Mouse (Mus musculus) limb, embryonic 11.5 days (tissue): ENCODE measurements at regions not wholly inside any gene's neighbourhood (a gene's known extent, or its start where the extent isn't known, plus 50 kb on each side); places are given as distances from the start of the nearest gene placed in this dataset.

Experiments
- ATAC-seq: fragments of 200-750 bp; cut with Nextera tagmentation; 2 replicates; pipeline ENCODE4 v1.8.0; 2017; ENCODE audit warnings: low read depth; ENCODE audit not compliant: insufficient number of reproducible peaks, low FRiP score, low TSS enrichment
- DNase-seq: peaks from one replicate; pipeline ENCODE4 v3.0.0-alpha.2; 2015; ENCODE audit warnings: low spot score
- H3K27ac ChIP-seq: fragments of 300-500 bp; sonication (generic); replicated peaks from 2 replicates; pipeline ENCODE4 v1.5.1; 2014; ENCODE audit warnings: low read depth, mild to moderate bottlenecking, low read length
- H3K27me3 ChIP-seq: fragments of 300-500 bp; sonication (generic); 2 replicates; pipeline ENCODE4 v1.6.1; 2014; ENCODE audit warnings: mild to moderate bottlenecking, low read length, mixed read lengths; ENCODE audit not compliant: control insufficient read depth, insufficient read depth
- H3K36me3 ChIP-seq: fragments of 300-500 bp; sonication (generic); 2 replicates; pipeline ENCODE4 v1.6.1; 2014; ENCODE audit warnings: mild to moderate bottlenecking, low read length, moderate library complexity, mixed read lengths; ENCODE audit not compliant: control insufficient read depth, insufficient read depth
- H3K4me1 ChIP-seq: fragments of 300-500 bp; sonication (generic); 2 replicates; pipeline ENCODE4 v1.6.1; 2014; ENCODE audit warnings: low read length, mixed read lengths; ENCODE audit not compliant: control insufficient read depth, insufficient read depth
- H3K4me2 ChIP-seq: fragments of 300-500 bp; sonication (generic); 2 replicates; pipeline ENCODE4 v1.6.1; 2014; ENCODE audit warnings: low read depth, mild to moderate bottlenecking, moderate library complexity; ENCODE audit not compliant: severe bottlenecking
- H3K4me3 ChIP-seq: fragments of 300-500 bp; sonication (generic); 2 replicates; pipeline ENCODE4 v1.5.1; 2014; ENCODE audit warnings: low read depth, low read length
- H3K9ac ChIP-seq: fragments of 300-500 bp; sonication (generic); 2 replicates; pipeline ENCODE4 v1.6.1; 2014; ENCODE audit warnings: mild to moderate bottlenecking, low read length
- H3K9me3 ChIP-seq: fragments of 300-500 bp; sonication (generic); 2 replicates; pipeline ENCODE4 v1.6.1; 2016; ENCODE audit warnings: low read length; ENCODE audit not compliant: control insufficient read depth
- WGBS: fragments of 180-500 bp; shearing (Covaris S2); extraction: QIAGEN DNeasy Blood & Tissue Kit; methylation state at CpG from one replicate; pipeline ENCODE4 v1.1.7; 2014; 5-methylcytosine and 5-hydroxymethylcytosine counted together

GRCm38 (mm10) chr5:119542836-119543235, 127.6 kb upstream of the Tbx3 start:
- Histone ChIP-seq H3K4me2 (no peak overlapping the region), H3K36me3 (no peaks in the 10 kb centered on the region), H3K9ac (no peak overlapping the region), H3K4me3 (no peak overlapping the region), H3K4me1 (0 out of 2 replicates have a peak, but pooled peaks cover 8% of the 10 kb centered on the region), H3K27ac (no peak overlapping the region), H3K9me3 (no peaks in the 10 kb centered on the region), H3K27me3 (no peaks in the 10 kb centered on the region)
- ATAC-seq (no peak), DNase-seq (no peak)
- 84% methylated on average over 11 of the region's 11 CpGs for WGBS

GRCm38 (mm10) chr5:119543716-119544115, 126.8 kb upstream of the Tbx3 start:
- no peak overlapping the region for H3K9ac ChIP-seq
- no peak for ATAC-seq
- H3K9me3 ChIP-seq = no peaks in the 10 kb centered on the region
- H3K4me3 ChIP-seq = no peak overlapping the region
- no peak overlapping the region for H3K4me2 ChIP-seq
- no peak overlapping the region for H3K27ac ChIP-seq
- no peaks in the 10 kb centered on the region for H3K27me3 ChIP-seq
- DNase-seq = no peak
- no peaks in the 10 kb centered on the region for H3K36me3 ChIP-seq
- H3K4me1 ChIP-seq = 0 out of 2 replicates have a peak, but pooled peaks cover 8% of the 10 kb centered on the region
- 93% methylated on average over 6 of the region's 6 CpGs for WGBS

- ATAC-seq (no peak), DNase-seq (no peak)
- no peak overlapping the region for H3K9ac ChIP-seq
- no peaks in the 10 kb centered on the region for H3K36me3 ChIP-seq
- H3K4me1 ChIP-seq = 0 out of 2 replicates have a peak, but pooled peaks cover 8% of the 10 kb centered on the region
- no peak overlapping the region for H3K4me2 ChIP-seq
- no peak overlapping the region for H3K27ac ChIP-seq
- no peak overlapping the region for H3K4me3 ChIP-seq
- no peaks in the 10 kb centered on the region; the same call in 1 of the 2 replicates for H3K27me3 ChIP-seq
- H3K9me3 ChIP-seq = no peaks in the 10 kb centered on the region
- WGBS = 60% methylated on average over 11 of the region's 11 CpGs
Observed at GRCm38 (mm10) chr5:119544681-119545080, 125.8 kb upstream of the Tbx3 start.

- no peaks in the 10 kb centered on the region for H3K9me3 ChIP-seq
- no peaks in the 10 kb centered on the region for H3K36me3 ChIP-seq
- WGBS = 41% methylated on average over 19 of the region's 19 CpGs
- ATAC-seq (no peak), DNase-seq (peak; percentile 70)
- no peak overlapping the region for H3K4me3 ChIP-seq
- H3K4me2 ChIP-seq = peak overlapping the region; percentile 20; the same call in 1 of the 2 replicates
- 0 out of 2 replicates have a peak, but pooled peaks cover 12% of the 10 kb centered on the region for H3K4me1 ChIP-seq
- H3K27ac ChIP-seq = no peak overlapping the region
- no peaks in the 10 kb centered on the region; the same call in 1 of the 2 replicates for H3K27me3 ChIP-seq
- no peak overlapping the region for H3K9ac ChIP-seq
Observed at GRCm38 (mm10) chr5:119547070-119547469, 123.4 kb upstream of the Tbx3 start.

- no peaks in the 10 kb centered on the region for H3K36me3 ChIP-seq
- 54% methylated on average over 6 of the region's 6 CpGs for WGBS
- peaks cover 16% of the 10 kb centered on the region; the same call in 1 of the 2 replicates for H3K4me1 ChIP-seq
- no peak overlapping the region for H3K4me3 ChIP-seq
- no peaks in the 10 kb centered on the region for H3K9me3 ChIP-seq
- no peak overlapping the region; the same call in 1 of the 2 replicates for H3K27ac ChIP-seq
- ATAC-seq (no peak), DNase-seq (no peak)
- H3K27me3 ChIP-seq = no peaks in the 10 kb centered on the region; the same call in 1 of the 2 replicates
- H3K4me2 ChIP-seq = no peak overlapping the region
- no peak overlapping the region for H3K9ac ChIP-seq
Observed at GRCm38 (mm10) chr5:119550916-119551315, 119.6 kb upstream of the Tbx3 start.

GRCm38 (mm10) chr5:119553469-119553868, 117.0 kb upstream of the Tbx3 start:
- H3K27ac ChIP-seq = no peak overlapping the region
- WGBS = 13% methylated on average over 5 of the region's 5 CpGs
- no peaks in the 10 kb centered on the region for H3K36me3 ChIP-seq
- H3K4me2 ChIP-seq = no peak overlapping the region
- H3K4me3 ChIP-seq = no peak overlapping the region
- no peak for DNase-seq
- no peak for ATAC-seq
- no peaks in the 10 kb centered on the region; the same call in 1 of the 2 replicates for H3K27me3 ChIP-seq
- peaks cover 7% of the 10 kb centered on the region; the same call in 1 of the 2 replicates for H3K4me1 ChIP-seq
- no peaks in the 10 kb centered on the region for H3K9me3 ChIP-seq
- no peak overlapping the region for H3K9ac ChIP-seq

- Histone ChIP-seq H3K9me3 (no peaks in the 10 kb centered on the region), H3K36me3 (no peaks in the 10 kb centered on the region), H3K27ac (no peak overlapping the region), H3K9ac (no peak overlapping the region), H3K4me2 (no peak overlapping the region), H3K4me1 (peaks cover 4% of the 10 kb centered on the region; the same call in 1 of the 2 replicates), H3K27me3 (no peaks in the 10 kb centered on the region; the same call in 1 of the 2 replicates), H3K4me3 (no peak overlapping the region)
- 33% methylated on average over 5 of the region's 5 CpGs for WGBS
- DNase-seq (peak; percentile 41), ATAC-seq (no peak)
Observed at GRCm38 (mm10) chr5:119557071-119557470, 113.4 kb upstream of the Tbx3 start.

GRCm38 (mm10) chr5:119559696-119560095, 110.8 kb upstream of the Tbx3 start:
- DNase-seq (no peak), ATAC-seq (no peak)
- Histone ChIP-seq H3K4me2 (no peak overlapping the region), H3K36me3 (no peaks in the 10 kb centered on the region), H3K9me3 (no peaks in the 10 kb centered on the region), H3K4me3 (no peak overlapping the region), H3K4me1 (peaks cover 7% of the 10 kb centered on the region), H3K27me3 (peaks cover 14% of the 10 kb centered on the region), H3K27ac (no peak overlapping the region), H3K9ac (no peak overlapping the region)
- 87% methylated on average over 11 of the region's 11 CpGs for WGBS

GRCm38 (mm10) chr5:119560392-119560791, 110.1 kb upstream of the Tbx3 start:
- Histone ChIP-seq H3K4me1 (peaks cover 7% of the 10 kb centered on the region), H3K27ac (no peak overlapping the region), H3K4me2 (no peak overlapping the region), H3K4me3 (no peak overlapping the region), H3K27me3 (peaks cover 14% of the 10 kb centered on the region), H3K36me3 (no peaks in the 10 kb centered on the region), H3K9me3 (no peaks in the 10 kb centered on the region), H3K9ac (no peak overlapping the region)
- no peak for DNase-seq
- 93% methylated on average over 5 of the region's 5 CpGs for WGBS
- no peak for ATAC-seq
